Mouse (Mus musculus) kidney, postnatal 0 days (tissue): ENCODE data around the gene Uevld. TPM values are rescaled to one million over a fixed set of nuclear protein-coding genes. Genes with fewer than 3 reads are reported as not detected.

Source experiments
- ATAC-seq: fragments of 200-750 bp; cut with Nextera tagmentation; replicated peaks from 2 replicates; pipeline ENCODE4 v1.8.0; 2017; ENCODE audit warnings: low read depth, moderate number of reproducible peaks, moderate TSS enrichment, moderate library complexity; ENCODE audit not compliant: low FRiP score
- DNase-seq: peaks from one replicate; pipeline ENCODE4 v3.0.0-alpha.2; 2016; ENCODE audit warnings: low spot score
- H3K27ac ChIP-seq: fragments of 300-500 bp; sonication (generic); 2 replicates; pipeline ENCODE4 v1.5.1; 2014; ENCODE audit warnings: mild to moderate bottlenecking
- H3K27me3 ChIP-seq: fragments of 300-500 bp; sonication (generic); 2 replicates; pipeline ENCODE4 v1.6.1; 2014; ENCODE audit warnings: low read length, mixed read lengths; ENCODE audit not compliant: insufficient read depth
- H3K36me3 ChIP-seq: fragments of 300-500 bp; sonication (generic); 2 replicates; pipeline ENCODE4 v1.6.1; 2014; ENCODE audit warnings: low read length, mixed read lengths; ENCODE audit not compliant: insufficient read depth
- H3K4me1 ChIP-seq: fragments of 300-500 bp; sonication (generic); replicated peaks from 2 replicates; pipeline ENCODE4 v1.6.1; 2014; ENCODE audit warnings: antibody characterized with exemption, low read length, mixed read lengths; ENCODE audit not compliant: insufficient read depth
- H3K4me2 ChIP-seq: fragments of 300-500 bp; sonication (generic); 2 replicates; pipeline ENCODE4 v1.6.1; 2014; ENCODE audit warnings: mild to moderate bottlenecking, low read length, moderate library complexity, mixed read lengths
- H3K4me3 ChIP-seq: fragments of 300-500 bp; sonication (generic); replicated peaks from 2 replicates; pipeline ENCODE4 v1.5.1; 2014; ENCODE audit warnings: low read depth, low read length
- H3K9ac ChIP-seq: fragments of 300-500 bp; sonication (generic); 2 replicates; pipeline ENCODE4 v1.6.1; 2014; ENCODE audit warnings: low read depth, low read length
- H3K9me3 ChIP-seq: fragments of 300-500 bp; sonication (generic); replicated peaks from 2 replicates; pipeline ENCODE4 v1.6.1; 2016; ENCODE audit warnings: low read length, inconsistent platforms, mixed read lengths
- CTCF ChIP-seq: IDR thresholded peaks from 2 replicates; pipeline ENCODE4 v1.5.1; 2016; ENCODE audit warnings: antibody characterized with exemption, low read depth, mild to moderate bottlenecking, moderate library complexity
- WGBS: fragments of 180-500 bp; shearing (Covaris S2); extraction: QIAGEN DNeasy Blood & Tissue Kit; methylation state at CpG from one replicate; pipeline ENCODE4 v1.1.7; 2014; 5-methylcytosine and 5-hydroxymethylcytosine counted together
- polyA plus RNA-seq: library from polyadenylated mRNA; unstranded; fragments of >200 nt; fragmentation: Nextera tagmentation; extraction: Ambion mirVana; gene quantifications from 2 replicates; pipeline ENCODE4 v1.2.1, GENCODE M21; 2015

Uevld gene
- polyA plus RNA-seq, 1 experiment from 2014 or later, result 7.2 TPM

DNA sequence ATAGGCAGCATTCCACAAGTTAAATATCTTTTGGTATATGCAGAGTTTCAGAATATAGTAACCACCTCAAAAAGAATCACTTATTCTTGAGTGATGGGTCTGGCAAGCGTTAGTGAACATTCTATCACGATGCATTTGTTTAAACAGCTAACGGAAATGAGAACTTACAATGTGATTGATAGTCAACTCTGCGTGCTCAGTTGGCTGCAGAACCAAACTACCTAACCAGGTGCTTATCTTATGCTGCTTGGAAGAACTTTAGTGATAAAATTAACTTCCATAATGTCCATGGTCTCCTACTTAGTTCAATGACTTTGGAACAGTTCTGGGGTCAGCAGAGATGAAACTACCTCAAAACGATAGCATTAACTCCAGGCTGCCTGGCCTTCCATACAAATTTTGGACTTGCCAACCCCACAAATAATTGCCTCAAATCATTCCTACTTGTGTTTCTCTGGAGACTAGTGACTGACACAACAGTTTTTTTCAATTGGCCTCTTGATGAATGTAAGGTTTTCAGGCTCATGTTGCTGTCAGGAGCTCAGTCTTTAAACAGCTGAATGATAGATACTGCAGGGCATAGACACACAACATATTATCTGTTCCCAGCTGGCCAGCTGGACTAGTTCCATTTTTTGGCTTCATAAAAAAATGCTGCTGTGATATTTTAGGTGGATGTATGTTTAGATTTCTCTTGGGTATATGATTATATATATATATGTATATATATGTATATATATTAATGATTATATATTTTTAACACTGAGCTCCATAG is 43.0 kb upstream of the Uevld start:
- Histone ChIP-seq H3K9me3 (no peaks in the 10 kb centered on the region), H3K9ac (no peak overlapping the region), H3K27ac (no peak overlapping the region), H3K4me1 (no peaks in the 10 kb centered on the region), H3K4me2 (no peak overlapping the region), H3K4me3 (no peak overlapping the region), H3K36me3 (peaks cover 19% of the 10 kb centered on the region), H3K27me3 (no peaks in the 10 kb centered on the region)
- TF ChIP-seq CTCF, result no peak
- no peak for ATAC-seq
- 59% methylated on average over 5 of the region's 5 CpGs for WGBS
- no peak for DNase-seq

DNA sequence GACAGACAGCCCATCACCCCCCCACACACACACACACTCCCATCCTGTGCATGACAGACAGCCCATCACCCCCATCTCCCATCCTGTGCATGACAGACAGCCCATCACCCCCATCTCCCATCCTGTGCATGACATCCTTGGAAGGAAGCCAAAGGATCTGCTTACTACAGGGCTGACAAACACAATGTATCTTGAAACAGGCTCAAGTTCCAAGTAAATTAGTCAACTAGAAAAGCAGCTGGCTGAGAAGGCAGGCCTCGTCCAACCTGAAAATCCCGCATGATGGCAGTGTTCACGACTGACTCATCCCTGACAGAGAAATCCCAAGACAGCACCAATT is 42.3 kb upstream of the Uevld start:
- Histone ChIP-seq H3K4me1 (no peaks in the 10 kb centered on the region), H3K36me3 (peaks cover 21% of the 10 kb centered on the region), H3K9ac (0 out of 2 replicates have a peak overlapping the region, but pooled peaks have one; percentile 13), H3K4me3 (no peak overlapping the region), H3K4me2 (no peak overlapping the region), H3K27ac (no peak overlapping the region), H3K9me3 (no peaks in the 10 kb centered on the region), H3K27me3 (no peaks in the 10 kb centered on the region)
- WGBS, result 33% methylated on average over 3 of the region's 3 CpGs
- ATAC-seq (peak; percentile 93), DNase-seq (peak; percentile 66)
- no peak for TF ChIP-seq CTCF

DNA sequence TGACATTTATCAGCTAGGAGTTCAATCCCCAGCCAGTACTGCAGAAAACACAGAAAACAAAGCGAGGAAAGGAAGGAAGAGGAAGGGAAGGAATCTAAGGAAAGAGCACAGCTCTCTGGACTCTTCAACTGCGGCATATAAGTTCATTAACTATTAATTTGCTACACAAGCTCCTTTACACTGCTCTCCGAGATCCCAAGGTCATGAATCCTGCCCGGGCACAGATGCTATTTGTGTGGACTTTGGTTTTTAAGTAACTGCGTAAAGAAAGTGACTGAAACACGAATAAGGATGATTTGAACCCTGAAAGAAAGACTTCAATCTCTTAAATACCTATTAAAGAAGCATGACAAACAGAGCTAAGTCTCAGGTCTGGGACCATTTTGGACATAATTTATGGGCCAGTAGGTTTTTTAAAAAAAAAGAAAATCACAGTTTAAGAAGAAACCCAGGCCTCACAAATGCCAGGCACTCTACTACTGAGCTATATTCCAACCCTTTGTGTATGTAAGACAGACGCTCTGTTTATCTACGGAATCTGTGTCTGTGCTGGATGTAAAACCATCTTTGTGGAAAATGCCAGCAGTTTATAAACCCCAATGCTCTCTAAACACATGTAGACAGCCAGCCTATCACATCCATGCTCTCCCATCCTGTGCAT is 41.8 kb upstream of the Uevld start:
- Histone ChIP-seq H3K9me3 (no peaks in the 10 kb centered on the region), H3K4me3 (no peak overlapping the region), H3K4me1 (no peaks in the 10 kb centered on the region), H3K9ac (0 out of 2 replicates have a peak overlapping the region, but pooled peaks have one; percentile 13), H3K27me3 (no peaks in the 10 kb centered on the region), H3K4me2 (no peak overlapping the region), H3K27ac (peak overlapping the region; percentile 54), H3K36me3 (peaks cover 26% of the 10 kb centered on the region)
- 61% methylated on average over 8 of the region's 8 CpGs for WGBS
- DNase-seq (peak; percentile 15), ATAC-seq (0 out of 2 replicates have a peak, but pooled peaks have one; percentile 47)
- no peak for TF ChIP-seq CTCF

DNA sequence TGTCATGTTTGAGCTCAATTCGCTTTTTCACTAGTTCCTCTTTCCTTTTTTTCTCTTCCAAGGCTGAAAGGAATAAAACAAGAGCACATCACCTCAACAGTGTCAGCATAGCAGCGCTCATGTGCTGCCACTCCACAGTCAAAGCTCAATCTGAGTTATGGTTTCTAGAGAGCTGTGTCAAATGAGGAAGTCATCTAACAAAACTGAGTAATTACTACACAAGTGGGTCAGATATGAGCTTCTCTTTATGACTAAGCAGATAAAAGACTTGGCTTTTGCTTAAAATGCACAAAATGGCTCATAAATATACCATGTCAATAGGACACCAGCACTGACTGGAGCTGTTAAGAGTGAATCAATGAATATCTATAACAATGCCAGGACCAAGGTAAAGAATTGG is 40.6 kb upstream of the Uevld start:
- WGBS, result 91% methylated on average over 2 of the region's 2 CpGs
- no peaks in the 10 kb centered on the region for H3K9me3 ChIP-seq
- H3K4me2 ChIP-seq, result no peak overlapping the region
- ATAC-seq, result no peak
- H3K9ac ChIP-seq, result no peak overlapping the region
- peaks cover 36% of the 10 kb centered on the region for H3K36me3 ChIP-seq
- no peak for DNase-seq
- no peak overlapping the region for H3K27ac ChIP-seq
- no peaks in the 10 kb centered on the region for H3K4me1 ChIP-seq
- H3K4me3 ChIP-seq, result no peak overlapping the region
- TF ChIP-seq CTCF, result no peak
- H3K27me3 ChIP-seq, result no peaks in the 10 kb centered on the region

DNA sequence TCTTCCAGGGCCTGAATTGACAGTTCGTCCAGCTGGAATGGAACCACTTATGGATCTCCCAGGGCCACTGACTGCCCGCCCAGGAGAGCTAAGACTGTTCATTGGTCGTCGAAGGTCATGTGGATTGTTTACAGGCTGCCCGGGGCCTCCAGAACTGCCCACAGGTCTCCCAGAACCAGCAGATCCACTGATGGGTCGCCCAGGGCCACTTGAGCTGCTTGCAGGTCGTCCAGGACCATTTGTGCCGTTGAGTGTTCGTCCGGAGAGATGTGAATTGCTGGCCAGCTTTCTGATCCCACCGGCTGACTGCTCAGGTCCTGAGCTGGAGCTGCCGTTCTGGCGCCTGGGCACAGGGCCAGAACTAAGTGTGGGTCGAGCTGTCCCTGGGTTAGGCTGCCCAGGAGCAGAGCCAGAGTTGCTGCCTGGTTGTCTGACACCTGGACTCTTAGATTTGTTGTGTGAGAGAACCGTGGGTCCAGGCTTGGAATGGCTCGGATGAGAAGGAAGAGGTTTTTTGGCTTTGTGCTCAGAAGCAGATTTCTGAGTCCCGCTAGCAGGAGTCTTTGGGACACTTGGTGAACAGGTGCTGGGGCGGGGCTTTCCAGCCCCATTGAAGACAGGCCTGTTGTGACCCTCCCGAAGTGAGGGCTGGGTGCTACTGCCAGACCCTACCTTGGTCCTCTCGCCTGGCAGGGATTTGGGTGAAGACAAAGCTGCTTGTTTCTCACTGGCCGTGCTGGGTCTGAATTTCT is 39.5 kb upstream of the Uevld start:
- DNase-seq (no peak), ATAC-seq (no peak)
- Histone ChIP-seq H3K27ac (no peak overlapping the region; the same call in 1 of the 2 replicates), H3K36me3 (peaks cover 39% of the 10 kb centered on the region), H3K9me3 (no peaks in the 10 kb centered on the region), H3K4me1 (no peaks in the 10 kb centered on the region), H3K4me2 (no peak overlapping the region), H3K4me3 (no peak overlapping the region), H3K9ac (no peak overlapping the region), H3K27me3 (no peaks in the 10 kb centered on the region)
- no peak for TF ChIP-seq CTCF
- 82% methylated on average over 21 of the region's 21 CpGs for WGBS

DNA sequence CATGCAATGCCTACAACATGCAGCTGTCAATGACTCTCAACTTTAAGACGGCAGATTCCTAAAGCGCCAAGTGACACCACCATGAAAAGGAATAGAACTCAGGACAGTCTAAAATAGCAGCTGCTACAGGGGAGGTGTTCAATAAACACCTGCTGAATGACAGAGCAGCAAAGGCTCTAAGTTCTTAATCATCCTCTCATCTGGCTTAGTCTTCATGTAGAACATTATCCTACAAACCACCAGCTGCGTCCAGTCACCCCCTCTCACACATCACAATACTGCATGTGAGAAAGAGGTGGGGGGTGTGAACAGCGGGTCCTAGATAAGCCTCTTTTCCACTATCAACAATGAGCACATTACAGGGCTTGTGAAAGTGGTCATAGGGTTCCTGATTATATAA is 38.7 kb upstream of the Uevld start:
- no peaks in the 10 kb centered on the region for H3K4me1 ChIP-seq
- no peak overlapping the region for H3K27ac ChIP-seq
- DNase-seq (no peak), ATAC-seq (no peak)
- WGBS, result 93% methylated on average over 4 of the region's 4 CpGs
- H3K4me3 ChIP-seq, result no peak overlapping the region
- no peaks in the 10 kb centered on the region for H3K9me3 ChIP-seq
- peaks cover 43% of the 10 kb centered on the region for H3K36me3 ChIP-seq
- no peaks in the 10 kb centered on the region for H3K27me3 ChIP-seq
- TF ChIP-seq CTCF, result no peak
- no peak overlapping the region for H3K4me2 ChIP-seq
- no peak overlapping the region for H3K9ac ChIP-seq
